ENCODE assay signal across 10 mouse cellular contexts in the genomic region with DNA sequence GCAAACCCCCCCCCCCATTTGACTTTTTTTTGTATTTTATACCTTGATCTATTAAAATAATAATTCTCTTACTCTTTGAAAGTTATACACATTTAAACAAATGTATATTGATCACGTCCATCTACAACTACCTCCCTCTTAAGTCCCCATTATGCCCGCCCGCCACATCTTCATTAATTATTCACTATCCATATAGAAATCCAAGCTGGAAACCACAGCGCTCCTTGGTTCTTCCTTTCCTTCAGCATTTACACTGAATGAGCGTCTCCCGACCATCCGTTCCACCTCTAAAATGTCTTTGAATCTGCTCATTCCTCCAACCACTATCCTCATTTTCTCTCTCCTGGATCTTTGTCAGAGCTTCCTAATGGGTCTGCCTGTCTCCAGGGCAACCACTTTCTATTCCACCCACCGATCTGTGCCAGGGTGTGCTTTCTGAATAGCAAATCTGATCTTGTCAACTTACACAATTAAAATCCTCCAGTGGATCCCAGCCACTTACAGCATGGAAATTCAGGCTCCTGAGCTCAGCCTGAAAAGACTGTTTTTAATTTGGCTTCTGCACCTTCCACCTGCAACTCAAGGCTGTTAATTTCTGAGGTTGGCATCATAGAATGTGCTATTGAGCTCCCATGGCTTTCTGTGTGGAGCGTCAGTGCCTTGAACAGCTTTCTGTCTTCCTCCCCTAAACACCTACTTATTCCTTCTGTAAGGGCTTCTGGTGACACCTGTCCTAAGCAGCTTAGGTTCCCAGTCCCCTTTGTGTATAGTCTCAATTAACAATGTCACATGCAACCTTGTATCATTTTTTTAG.
DNase-seq lines count a peak whose midpoint lies in the region; ATAC-seq and TF ChIP-seq lines count a peak whose summit lies in the region.
"Had no signal": no experiment of that assay in that cellular context is flagged by ENCODE, and none has a peak within 500 bp of the region (broad histone marks: within the 10 kb centered on the region; RNA-seq: fewer than 3 reads in every experiment).

No protein-coding gene starts in this region.

- no peak for TF ChIP-seq CTCF in layer of hippocampus, adult 2 months (conservative IDR thresholded peaks at IDR 0.05)

- no peaks in the 10 kb centered on the region for H3K9me3 ChIP-seq in forebrain, embryonic 14.5 days (replicated peaks; ENCODE audit: control insufficient read depth, low read length)
- H3K9me3 ChIP-seq in midbrain, embryonic 13.5 days, result no peaks in the 10 kb centered on the region

- DNase-seq in Muller cell, postnatal 12 days (ENCODE audit: inconsistent ontology term), result peak; percentile 45
- peak; percentile 92 for DNase-seq in forebrain, embryonic 14.5 days (ENCODE audit: low spot score)
- peak; percentile 67 to 91 for DNase-seq in layer of hippocampus, adult 2 months (ENCODE audit: low spot score in 2 of 2)
- DNase-seq in heart, adult 18-20 months, result no peak
- DNase-seq in kidney, adult 11 months, result no peak
- DNase-seq in yolk sac, embryonic 10.5 days (ENCODE audit: low spot score), result no peak
- DNase-seq: heart, adult 2 months; kidney, postnatal 10 days had no signal

- H3K4me3 ChIP-seq in forebrain, embryonic 14.5 days (ENCODE audit: low read depth, low read length), result no peak overlapping the region
- peak overlapping the region; percentile 40 for H3K4me3 ChIP-seq in layer of hippocampus, adult 2 months
- peak overlapping the region; percentile 9 for H3K4me3 ChIP-seq in midbrain, embryonic 13.5 days (replicated peaks)
- H3K4me3 ChIP-seq: heart, adult 2 months had no signal

- H3K36me3 ChIP-seq in forebrain, embryonic 14.5 days (ENCODE audit: control insufficient read depth, insufficient read depth, low read length), result no peaks in the 10 kb centered on the region
- no peaks in the 10 kb centered on the region for H3K36me3 ChIP-seq in midbrain, embryonic 13.5 days

- peak overlapping the region; percentile 45 for H3K27ac ChIP-seq in forebrain, embryonic 14.5 days (ENCODE audit: low read depth, low read length)
- H3K27ac ChIP-seq in layer of hippocampus, adult 2 months, result peak overlapping the region; percentile 95
- peak overlapping the region; percentile 86 for H3K27ac ChIP-seq in midbrain, embryonic 13.5 days
- H3K27ac ChIP-seq: heart, adult 2 months had no signal

- H3K27me3 ChIP-seq in forebrain, embryonic 14.5 days (replicated peaks; ENCODE audit: control insufficient read depth, insufficient read depth, low read length), result no peaks in the 10 kb centered on the region
- H3K27me3 ChIP-seq in midbrain, embryonic 13.5 days, result no peaks in the 10 kb centered on the region

- WGBS in forebrain, embryonic 14.5 days, result 15% methylated on average over 9 of the region's 9 CpGs
- WGBS in midbrain, embryonic 13.5 days, result 27% methylated on average over 9 of the region's 9 CpGs

- H3K4me2 ChIP-seq in forebrain, embryonic 14.5 days (ENCODE audit: low read length), result peak overlapping the region; percentile 34
- peak overlapping the region; percentile 37 for H3K4me2 ChIP-seq in midbrain, embryonic 13.5 days (replicated peaks)

- H3K9ac ChIP-seq in forebrain, embryonic 14.5 days (ENCODE audit: low read length), result no peak overlapping the region
- no peak overlapping the region for H3K9ac ChIP-seq in midbrain, embryonic 13.5 days (replicated peaks)

- peaks cover 17% of the 10 kb centered on the region for H3K4me1 ChIP-seq in forebrain, embryonic 14.5 days (ENCODE audit: control insufficient read depth, insufficient read depth, low read length)
- H3K4me1 ChIP-seq in midbrain, embryonic 13.5 days (replicated peaks), result peaks cover 23% of the 10 kb centered on the region

- peak; percentile 93 for ATAC-seq in forebrain, embryonic 14.5 days
- ATAC-seq in midbrain, embryonic 13.5 days, result peak; percentile 88
- no peak for ATAC-seq in megakaryocyte, adult 5-6 weeks (ENCODE audit: poor library complexity, severe bottlenecking)

Comparison
In these comparisons a context has a peak if more than half of its experiments do, and no peak if none do; other contexts are left out.
1. DNase-seq: peak in Muller cell, postnatal 12 days (single experiment), forebrain, embryonic 14.5 days (single experiment) and layer of hippocampus, adult 2 months (2 of 2); none in heart, adult 18-20 months (0 of 2), kidney, adult 11 months (single experiment) and yolk sac, embryonic 10.5 days (single experiment).
2. H3K27ac ChIP-seq: peak in every context shown above with its lines; median percentile 95 in layer of hippocampus, adult 2 months; 86 in midbrain, embryonic 13.5 days; 45 in forebrain, embryonic 14.5 days.